Mouse (Mus musculus) ES-E14 (cell line): ENCODE measurements around the gene Glis2. TPM values are rescaled to one million over a fixed set of nuclear protein-coding genes. Genes with fewer than 3 reads are reported as not detected.

ENCODE experiments used
- DNase-seq: peaks from one replicate; pipeline ENCODE4 v3.0.0-alpha.2; 2013; ENCODE audit warnings: low read depth, low spot score
- H3K27ac ChIP-seq: 2 replicates; pipeline ENCODE4 v1.5.1; 2012; ENCODE audit warnings: low read depth, mild to moderate bottlenecking, low read length, moderate library complexity, mixed read lengths; ENCODE audit not compliant: poor library complexity, insufficient read depth, severe bottlenecking
- H3K36me3 ChIP-seq: 2 replicates; pipeline ENCODE4 v1.6.1; 2012; ENCODE audit warnings: mild to moderate bottlenecking, low read length, moderate library complexity, mixed read lengths; ENCODE audit not compliant: control insufficient read depth, poor library complexity, insufficient read depth, severe bottlenecking
- H3K4me1 ChIP-seq, 2 experiments: fragments of 150-350 bp in 1 of 2; sonication (generic) in 1 of 2; 2 replicates each; pipeline ENCODE4 v1.6.1; 2012; ENCODE audit warnings: low read length in 2 of 2, mild to moderate bottlenecking in 1 of 2, mixed read lengths in 1 of 2; ENCODE audit not compliant: control insufficient read depth in 2 of 2, insufficient read depth in 2 of 2, poor library complexity in 1 of 2
- H3K4me3 ChIP-seq, 2 experiments: fragments of 150-350 bp in 1 of 2; sonication (generic) in 1 of 2; 2 replicates each; pipeline ENCODE4 v1.5.1; 2012; ENCODE audit warnings: low read length in 2 of 2, low read depth in 1 of 2, mild to moderate bottlenecking in 1 of 2, mixed read lengths in 1 of 2; ENCODE audit not compliant: insufficient read depth in 1 of 2, poor library complexity in 1 of 2, severe bottlenecking in 1 of 2
- H3K9ac ChIP-seq: 2 replicates; pipeline ENCODE4 v1.6.1; 2012; ENCODE audit warnings: low read depth, mild to moderate bottlenecking, low read length, mixed read lengths; ENCODE audit not compliant: poor library complexity, insufficient read depth, severe bottlenecking
- H3K9me3 ChIP-seq: fragments of 150-350 bp; sonication (generic); 2 replicates; pipeline ENCODE4 v1.6.1; 2012; ENCODE audit warnings: low read depth, mild to moderate bottlenecking, low read length; ENCODE audit not compliant: control insufficient read depth, insufficient read depth
- CHD2 ChIP-seq: IDR thresholded peaks from 2 replicates; pipeline ENCODE4 v1.6.1; 2014; ENCODE audit warnings: mild to moderate bottlenecking, low read depth, low read length, inconsistent platforms
- HCFC1 ChIP-seq: IDR thresholded peaks from 2 replicates; pipeline ENCODE4 v1.6.1; 2012; ENCODE audit warnings: low read length, inconsistent platforms, borderline replicate concordance; ENCODE audit not compliant: insufficient read depth
- MAFK ChIP-seq: IDR thresholded peaks from 2 replicates; pipeline ENCODE4 v1.6.1; 2014; ENCODE audit warnings: mild to moderate bottlenecking, low read depth, low read length, inconsistent platforms; ENCODE audit not compliant: insufficient read depth
- ZC3H11A ChIP-seq: IDR thresholded peaks from 2 replicates; pipeline ENCODE4 v1.6.1; 2012; ENCODE audit warnings: low read depth, mild to moderate bottlenecking, inconsistent platforms, low read length, borderline replicate concordance
- ZNF384 ChIP-seq: IDR thresholded peaks from 2 replicates; pipeline ENCODE4 v1.6.1; 2012; ENCODE audit warnings: low read depth, low read length, inconsistent platforms
- in situ Hi-C, 2 experiments: fragments of 600-800 bp; cut with MboI; formaldehyde crosslinking; loops; one replicate each; pipeline ENCODE4 v1.15.1; 2025; ENCODE audit warnings: low sequenced_read_pairs in 2 of 2, inconsistent platforms in 1 of 2; ENCODE audit not compliant: unreplicated experiment in 2 of 2
- total RNA-seq: library from RNA; depleted of rRNA; stranded (reverse); fragments of 300-350 nt; gene quantifications from 2 replicates; pipeline ENCODE4 v1.2.3, GENCODE M21; 2012

The Glis2 gene
- total RNA-seq, 1 experiment: 18.2 TPM

- H3K9ac ChIP-seq: no peak overlapping the region
- H3K4me3 ChIP-seq: no peak overlapping the region
- peaks cover 0 to 12% of the 10 kb centered on the region in 2 experiments; a peak in 1 of 4 replicates for H3K4me1 ChIP-seq
- TF ChIP-seq HCFC1 (no peak), ZNF384 (no peak), MAFK (no peak), ZC3H11A (no peak)
- DNase-seq: no peak
- H3K9me3 ChIP-seq: no peaks in the 10 kb centered on the region
- in situ Hi-C loops: no loop called here
- H3K36me3 ChIP-seq: peaks cover 13% of the 10 kb centered on the region; the same call in 1 of the 2 replicates
- H3K27ac ChIP-seq: no peak overlapping the region
These were observed 56.6 kb downstream of the Glis2 start for GRCm38 (mm10) chr16:4651081-4651480.

DNA sequence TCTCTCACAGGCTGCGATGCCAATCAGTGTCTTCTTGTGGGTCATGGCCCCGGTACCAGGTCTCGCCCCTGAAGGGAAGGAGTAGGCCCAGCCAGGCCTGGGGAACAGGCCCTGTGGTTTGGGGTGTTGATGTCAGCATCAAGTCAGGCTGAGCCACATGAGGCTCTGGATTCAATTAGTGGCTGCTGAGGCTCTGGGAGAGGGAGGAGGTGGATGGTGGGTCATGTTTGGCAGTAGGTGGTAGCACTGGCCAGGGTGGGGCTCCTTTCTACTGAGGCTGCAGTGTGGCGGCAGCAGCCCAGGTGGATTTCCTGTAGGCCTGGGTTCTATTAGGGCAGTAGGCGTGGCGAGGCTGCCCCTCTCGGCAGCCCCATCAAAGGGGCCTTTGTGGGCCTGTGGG lies 57.1 kb downstream of the Glis2 start:
- Histone ChIP-seq H3K36me3 (peaks cover 15% of the 10 kb centered on the region; the same call in 1 of the 2 replicates), H3K27ac (no peak overlapping the region), H3K4me3 (no peak overlapping the region), H3K4me1 (peaks cover 0 to 16% of the 10 kb centered on the region in 2 experiments; a peak in 1 of 4 replicates), H3K9ac (no peak overlapping the region), H3K9me3 (no peaks in the 10 kb centered on the region)
- DNase-seq: no peak
- in situ Hi-C loops: no loop called here
- TF ChIP-seq MAFK (no peak), CHD2 (no peak), ZC3H11A (no peak), HCFC1 (no peak), ZNF384 (no peak)

DNA sequence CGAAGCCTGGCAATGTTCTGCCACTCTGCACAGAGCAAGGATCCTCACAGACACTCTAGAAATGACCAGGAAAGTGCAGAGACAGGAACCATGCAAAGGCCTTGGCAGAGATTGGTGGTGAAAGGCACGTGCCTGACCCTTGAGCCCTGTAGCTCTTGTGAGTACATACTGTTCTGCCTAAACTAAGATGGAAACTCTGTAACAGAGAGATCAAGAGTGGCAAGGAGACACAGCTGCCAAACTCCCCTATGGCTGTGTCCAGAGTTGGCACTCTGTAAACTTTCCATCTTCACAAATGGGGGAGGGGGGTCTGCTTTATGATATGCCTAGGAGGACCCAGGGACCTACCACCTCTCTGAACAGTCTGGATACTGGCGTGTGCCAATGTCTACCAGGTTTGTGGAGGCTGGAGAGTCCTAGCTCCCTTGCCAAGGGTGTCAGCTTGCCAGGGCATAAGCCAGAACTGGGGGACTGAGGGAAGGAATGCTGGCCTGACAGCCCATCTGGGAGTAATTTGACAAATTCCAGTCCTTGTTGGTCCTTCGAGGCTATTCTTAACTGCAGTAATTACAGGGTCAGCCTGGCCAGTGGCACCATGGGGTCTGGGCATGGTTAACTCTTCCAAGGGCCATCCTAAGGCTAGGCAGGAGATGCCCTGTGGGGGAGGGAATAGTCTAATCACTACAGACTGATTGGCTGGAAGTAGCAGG lies 58.3 kb downstream of the Glis2 start:
- peaks cover 16% of the 10 kb centered on the region; the same call in 1 of the 2 replicates for H3K36me3 ChIP-seq
- no peak overlapping the region for H3K9ac ChIP-seq

GRCm38 (mm10) chr16:4654706-4655105 lies 60.2 kb downstream of the Glis2 start:
- H3K36me3 ChIP-seq: peaks cover 16% of the 10 kb centered on the region; the same call in 1 of the 2 replicates
- peaks cover 0 to 13% of the 10 kb centered on the region in 2 experiments; a peak in 2 of 4 replicates for H3K4me1 ChIP-seq
- H3K27ac ChIP-seq: no peak overlapping the region

More for the DNA sequence above, 58.3 kb downstream of the Glis2 start:
- no peak overlapping the region for H3K27ac ChIP-seq
- no peak overlapping the region for H3K4me3 ChIP-seq
- no peaks in the 10 kb centered on the region for H3K9me3 ChIP-seq
- peaks cover 0 to 17% of the 10 kb centered on the region in 2 experiments; a peak in 1 of 4 replicates for H3K4me1 ChIP-seq
- in situ Hi-C loops: no loop called here
- TF ChIP-seq HCFC1 (no peak), ZNF384 (no peak), CHD2 (no peak), ZC3H11A (no peak), MAFK (no peak)
- no peak for DNase-seq

More at GRCm38 (mm10) chr16:4654706-4655105, 60.2 kb downstream of the Glis2 start:
- DNase-seq: no peak
- Histone ChIP-seq H3K9me3 (no peaks in the 10 kb centered on the region), H3K9ac (no peak overlapping the region), H3K4me3 (no peak overlapping the region)
- no peak for TF ChIP-seq CHD2
- TF ChIP-seq HCFC1: no peak
- TF ChIP-seq MAFK: no peak
- TF ChIP-seq ZNF384: no peak
- no peak for TF ChIP-seq ZC3H11A
- in situ Hi-C loops: no loop called here
